Mouse (Mus musculus): ENCODE measurements around the gene Pfn1. TPM values are rescaled to one million over a fixed set of nuclear protein-coding genes. Genes with fewer than 3 reads are reported as not detected.

The Pfn1 gene
- polyA plus RNA-seq, 1 experiment from 2014 or later = 2,326 TPM

- no peak overlapping the region for H3K4me2 ChIP-seq (ENCODE audit: low read depth, low read length)
- H3K27me3 ChIP-seq (replicated peaks; ENCODE audit: control insufficient read depth, insufficient read depth, low read length) = no peaks in the 10 kb centered on the region
- H3K4me1 ChIP-seq (ENCODE audit: control insufficient read depth, insufficient read depth, low read length) = peaks cover 12% of the 10 kb centered on the region
- H3K4me3 ChIP-seq (ENCODE audit: low read length) = no peak overlapping the region
- no peak for ATAC-seq
- H3K9me3 ChIP-seq (ENCODE audit: control insufficient read depth, low read length) = no peaks in the 10 kb centered on the region
- no peaks in the 10 kb centered on the region for H3K36me3 ChIP-seq (ENCODE audit: control insufficient read depth, insufficient read depth, low read length)
- 79% methylated on average over 3 of the region's 3 CpGs for WGBS
- H3K9ac ChIP-seq (ENCODE audit: low read depth, low read length) = no peak overlapping the region
- H3K27ac ChIP-seq (ENCODE audit: low read length) = no peak overlapping the region
Observed at GRCm38 (mm10) chr11:70693504-70693903, 39.1 kb upstream of the Pfn1 start.

GRCm38 (mm10) chr11:70689578-70689977 is 35.1 kb upstream of the Pfn1 start:
- no peaks in the 10 kb centered on the region for H3K27me3 ChIP-seq (replicated peaks; ENCODE audit: control insufficient read depth, insufficient read depth, low read length)
- no peak overlapping the region for H3K27ac ChIP-seq (ENCODE audit: low read length)
- 37% methylated on average over 4 of the region's 4 CpGs for WGBS
- H3K4me2 ChIP-seq (ENCODE audit: low read depth, low read length) = no peak overlapping the region
- no peaks in the 10 kb centered on the region for H3K36me3 ChIP-seq (ENCODE audit: control insufficient read depth, insufficient read depth, low read length)
- ATAC-seq = no peak
- H3K4me3 ChIP-seq (ENCODE audit: low read length) = no peak overlapping the region
- no peak overlapping the region for H3K9ac ChIP-seq (ENCODE audit: low read depth, low read length)
- peaks cover 32% of the 10 kb centered on the region for H3K4me1 ChIP-seq (ENCODE audit: control insufficient read depth, insufficient read depth, low read length)
- no peaks in the 10 kb centered on the region for H3K9me3 ChIP-seq (ENCODE audit: control insufficient read depth, low read length)

GRCm38 (mm10) chr11:70688372-70688771 is 33.9 kb upstream of the Pfn1 start:
- H3K4me2 ChIP-seq (ENCODE audit: low read depth, low read length) = peak overlapping the region; percentile 92
- no peaks in the 10 kb centered on the region for H3K36me3 ChIP-seq (ENCODE audit: control insufficient read depth, insufficient read depth, low read length)
- ATAC-seq = no peak
- H3K4me1 ChIP-seq (ENCODE audit: control insufficient read depth, insufficient read depth, low read length) = peaks cover 32% of the 10 kb centered on the region
- H3K27me3 ChIP-seq (replicated peaks; ENCODE audit: control insufficient read depth, insufficient read depth, low read length) = no peaks in the 10 kb centered on the region
- peak overlapping the region; percentile 93 for H3K9ac ChIP-seq (ENCODE audit: low read depth, low read length)
- no peaks in the 10 kb centered on the region for H3K9me3 ChIP-seq (ENCODE audit: control insufficient read depth, low read length)
- peak overlapping the region; percentile 93 for H3K27ac ChIP-seq (ENCODE audit: low read length)
- H3K4me3 ChIP-seq (ENCODE audit: low read length) = peak overlapping the region; percentile 90
- 19% methylated on average over 8 of the region's 8 CpGs for WGBS

GRCm38 (mm10) chr11:70687601-70688199 is 33.3 kb upstream of the Pfn1 start, which contains the start of gene Camta2:
TSS of gene Camta2 (minus strand) at chr11:70688105.
- H3K4me2 ChIP-seq (ENCODE audit: low read depth, low read length) = peak within 1 kb of the TSS; percentile 92
- no peaks in the 10 kb centered on the region for H3K27me3 ChIP-seq (replicated peaks; ENCODE audit: control insufficient read depth, insufficient read depth, low read length)
- H3K9ac ChIP-seq (ENCODE audit: low read depth, low read length) = peak within 1 kb of the TSS; percentile 93
- H3K4me1 ChIP-seq (ENCODE audit: control insufficient read depth, insufficient read depth, low read length) = peaks cover 32% of the 10 kb centered on the region
- H3K27ac ChIP-seq (ENCODE audit: low read length) = peak within 1 kb of the TSS; percentile 93
- H3K9me3 ChIP-seq (ENCODE audit: control insufficient read depth, low read length) = no peaks in the 10 kb centered on the region
- H3K36me3 ChIP-seq (ENCODE audit: control insufficient read depth, insufficient read depth, low read length) = 0 out of 2 replicates have a peak, but pooled peaks cover 3% of the 10 kb centered on the region
- H3K4me3 ChIP-seq (ENCODE audit: low read length) = peak within 1 kb of the TSS; percentile 90
- WGBS = under 1% methylated on average over 47 of the region's 55 CpGs
- peak; percentile 69 for ATAC-seq

- Histone ChIP-seq H3K27ac (ENCODE audit: low read length) (peak overlapping the region; percentile 93), H3K9me3 (ENCODE audit: control insufficient read depth, low read length) (no peaks in the 10 kb centered on the region), H3K4me1 (ENCODE audit: control insufficient read depth, insufficient read depth, low read length) (peaks cover 36% of the 10 kb centered on the region), H3K4me3 (ENCODE audit: low read length) (peak overlapping the region; percentile 90), H3K36me3 (ENCODE audit: control insufficient read depth, insufficient read depth, low read length) (0 out of 2 replicates have a peak, but pooled peaks cover 3% of the 10 kb centered on the region), H3K4me2 (ENCODE audit: low read depth, low read length) (peak overlapping the region; percentile 92), H3K27me3 (replicated peaks; ENCODE audit: control insufficient read depth, insufficient read depth, low read length) (no peaks in the 10 kb centered on the region), H3K9ac (ENCODE audit: low read depth, low read length) (peak overlapping the region; percentile 93)
- ATAC-seq = peak; percentile 57
- 3% methylated on average over 16 of the region's 16 CpGs for WGBS
Observed at GRCm38 (mm10) chr11:70686901-70687566, 32.6 kb upstream of the Pfn1 start.

GRCm38 (mm10) chr11:70683640-70684039 is 29.2 kb upstream of the Pfn1 start:
- Histone ChIP-seq H3K27ac (ENCODE audit: low read length) (no peak overlapping the region), H3K36me3 (ENCODE audit: control insufficient read depth, insufficient read depth, low read length) (peaks cover 3% of the 10 kb centered on the region; the same call in 1 of the 2 replicates), H3K4me1 (ENCODE audit: control insufficient read depth, insufficient read depth, low read length) (peaks cover 26% of the 10 kb centered on the region), H3K9ac (ENCODE audit: low read depth, low read length) (no peak overlapping the region), H3K27me3 (replicated peaks; ENCODE audit: control insufficient read depth, insufficient read depth, low read length) (no peaks in the 10 kb centered on the region), H3K9me3 (ENCODE audit: control insufficient read depth, low read length) (no peaks in the 10 kb centered on the region), H3K4me2 (ENCODE audit: low read depth, low read length) (no peak overlapping the region), H3K4me3 (ENCODE audit: low read length) (no peak overlapping the region)
- no peak for ATAC-seq
- WGBS = 83% methylated on average over 5 of the region's 5 CpGs

- H3K27me3 ChIP-seq (replicated peaks; ENCODE audit: control insufficient read depth, insufficient read depth, low read length) = no peaks in the 10 kb centered on the region
- H3K27ac ChIP-seq (ENCODE audit: low read length) = no peak overlapping the region
- no peak overlapping the region for H3K4me2 ChIP-seq (ENCODE audit: low read depth, low read length)
- H3K4me1 ChIP-seq (ENCODE audit: control insufficient read depth, insufficient read depth, low read length) = peaks cover 20% of the 10 kb centered on the region
- H3K9me3 ChIP-seq (ENCODE audit: control insufficient read depth, low read length) = no peaks in the 10 kb centered on the region
- peaks cover 3% of the 10 kb centered on the region; the same call in 1 of the 2 replicates for H3K36me3 ChIP-seq (ENCODE audit: control insufficient read depth, insufficient read depth, low read length)
- WGBS = 28% methylated on average over 11 of the region's 11 CpGs
- no peak overlapping the region for H3K9ac ChIP-seq (ENCODE audit: low read depth, low read length)
- ATAC-seq = no peak; the same call in 1 of the 2 replicates
- no peak overlapping the region for H3K4me3 ChIP-seq (ENCODE audit: low read length)
Observed at GRCm38 (mm10) chr11:70681897-70682581, 27.6 kb upstream of the Pfn1 start.

GRCm38 (mm10) chr11:70681170-70681569 is 26.7 kb upstream of the Pfn1 start:
- H3K4me1 ChIP-seq (ENCODE audit: control insufficient read depth, insufficient read depth, low read length) = peaks cover 12% of the 10 kb centered on the region
- H3K36me3 ChIP-seq (ENCODE audit: control insufficient read depth, insufficient read depth, low read length) = peaks cover 3% of the 10 kb centered on the region; the same call in 1 of the 2 replicates
- no peaks in the 10 kb centered on the region for H3K9me3 ChIP-seq (ENCODE audit: control insufficient read depth, low read length)
- 69% methylated on average over 12 of the region's 12 CpGs for WGBS
- ATAC-seq = no peak
- no peak overlapping the region for H3K4me2 ChIP-seq (ENCODE audit: low read depth, low read length)
- no peak overlapping the region for H3K27ac ChIP-seq (ENCODE audit: low read length)
- H3K4me3 ChIP-seq (ENCODE audit: low read length) = no peak overlapping the region
- no peak overlapping the region for H3K9ac ChIP-seq (ENCODE audit: low read depth, low read length)
- H3K27me3 ChIP-seq (replicated peaks; ENCODE audit: control insufficient read depth, insufficient read depth, low read length) = no peaks in the 10 kb centered on the region

GRCm38 (mm10) chr11:70679894-70680293 is 25.4 kb upstream of the Pfn1 start:
- Histone ChIP-seq H3K9ac (ENCODE audit: low read depth, low read length) (no peak overlapping the region), H3K4me3 (ENCODE audit: low read length) (no peak overlapping the region), H3K9me3 (ENCODE audit: control insufficient read depth, low read length) (no peaks in the 10 kb centered on the region), H3K4me1 (ENCODE audit: control insufficient read depth, insufficient read depth, low read length) (peaks cover 7% of the 10 kb centered on the region), H3K36me3 (ENCODE audit: control insufficient read depth, insufficient read depth, low read length) (peaks cover 7% of the 10 kb centered on the region; the same call in 1 of the 2 replicates), H3K27ac (ENCODE audit: low read length) (no peak overlapping the region), H3K27me3 (replicated peaks; ENCODE audit: control insufficient read depth, insufficient read depth, low read length) (no peaks in the 10 kb centered on the region), H3K4me2 (ENCODE audit: low read depth, low read length) (no peak overlapping the region)
- no peak for ATAC-seq
- 85% methylated on average over 8 of the region's 8 CpGs for WGBS
